Mouse (Mus musculus) CH12.LX (cell line): ENCODE data around the gene Apom.
"Not testable (repeated sequence)": the region's sequence is repeated elsewhere in the genome, so short reads cannot be mapped to it uniquely, and the experiment has no call there.

ENCODE experiments used
- CHD1 ChIP-seq: IDR thresholded peaks from 2 replicates; pipeline ENCODE4 v1.6.1; 2012; ENCODE audit warnings: low read depth, low read length, improper control_type of control experiment, inconsistent platforms
- CTCF ChIP-seq, 2 experiments: IDR thresholded peaks in 1 of 2; conservative IDR thresholded peaks in 1 of 2; 2 replicates each; pipeline ENCODE4 v1.5.1; 2011 to 2012; ENCODE audit warnings: low read depth in 2 of 2, low read length in 2 of 2, improper control_type of control experiment in 1 of 2, inconsistent platforms in 1 of 2, mild to moderate bottlenecking in 1 of 2, moderate library complexity in 1 of 2
- E2F4 ChIP-seq: IDR thresholded peaks from 2 replicates; pipeline ENCODE4 v1.6.1; 2011; ENCODE audit warnings: low read depth, low read length, improper control_type of control experiment; ENCODE audit not compliant: insufficient replicate concordance
- HCFC1 ChIP-seq: IDR thresholded peaks from 2 replicates; pipeline ENCODE4 v1.6.1; 2012; ENCODE audit warnings: low read depth, mild to moderate bottlenecking, inconsistent platforms, low read length, improper control_type of control experiment
- JUND ChIP-seq: conservative IDR thresholded peaks from 2 replicates; pipeline ENCODE4 v1.6.1; 2011; ENCODE audit warnings: low read depth, low read length, improper control_type of control experiment
- MAFK ChIP-seq: IDR thresholded peaks from 2 replicates; pipeline ENCODE4 v1.6.1; 2011; ENCODE audit warnings: low read length, improper control_type of control experiment; ENCODE audit not compliant: insufficient replicate concordance
- MAX ChIP-seq: IDR thresholded peaks from 2 replicates; pipeline ENCODE4 v1.6.1; 2011; ENCODE audit warnings: low read length, improper control_type of control experiment
- MAZ ChIP-seq: IDR thresholded peaks from 2 replicates; pipeline ENCODE4 v1.6.1; 2012; ENCODE audit warnings: low read depth, mild to moderate bottlenecking, inconsistent platforms, low read length, improper control_type of control experiment, moderate library complexity
- POLR2A ChIP-seq: IDR thresholded peaks from 2 replicates; pipeline ENCODE4 v1.6.1; 2011; ENCODE audit warnings: low read depth, mild to moderate bottlenecking, improper control_type of control experiment, low read length
- RCOR1 ChIP-seq: conservative IDR thresholded peaks from 2 replicates; pipeline ENCODE4 v1.6.1; 2012; ENCODE audit warnings: low read depth, mild to moderate bottlenecking, inconsistent platforms, low read length, improper control_type of control experiment
- USF1 ChIP-seq: IDR thresholded peaks from 2 replicates; pipeline ENCODE4 v1.6.1; 2014; ENCODE audit warnings: low read depth, mild to moderate bottlenecking, inconsistent platforms, low read length, improper control_type of control experiment
- ZC3H11A ChIP-seq: IDR thresholded peaks from 2 replicates; pipeline ENCODE4 v1.6.1; 2012; ENCODE audit warnings: low read depth, mild to moderate bottlenecking, inconsistent platforms, low read length, improper control_type of control experiment
- ZKSCAN1 ChIP-seq: IDR thresholded peaks from 2 replicates; pipeline ENCODE4 v1.6.1; 2012; ENCODE audit warnings: low read depth, inconsistent platforms, low read length, improper control_type of control experiment, borderline replicate concordance

GRCm38 (mm10) chr17:35124261-35124896 lies 7.5 kb downstream of the Apom start:
- TF ChIP-seq CTCF (conservative IDR thresholded peaks at IDR 0.05 in 1 of 2, IDR thresholded peaks at IDR 0.05 in 1 of 2; ENCODE audit: low read depth in 2 of 2, low read length in 2 of 2); POLR2A; USF1; ZKSCAN1; MAFK; E2F4; CHD1; RCOR1; MAZ; MAX; HCFC1; ZC3H11A; JUND: not testable (repeated sequence)
